Mouse (Mus musculus) cerebellum, postnatal 25 days (tissue): ENCODE data around the gene Gfod1.

Experiments used
- DNase-seq, 2 experiments: peaks; one replicate each; pipeline ENCODE4 v3.0.0; 2021; ENCODE audit warnings: mixed read lengths in 2 of 2

Gene Gfod1

DNA sequence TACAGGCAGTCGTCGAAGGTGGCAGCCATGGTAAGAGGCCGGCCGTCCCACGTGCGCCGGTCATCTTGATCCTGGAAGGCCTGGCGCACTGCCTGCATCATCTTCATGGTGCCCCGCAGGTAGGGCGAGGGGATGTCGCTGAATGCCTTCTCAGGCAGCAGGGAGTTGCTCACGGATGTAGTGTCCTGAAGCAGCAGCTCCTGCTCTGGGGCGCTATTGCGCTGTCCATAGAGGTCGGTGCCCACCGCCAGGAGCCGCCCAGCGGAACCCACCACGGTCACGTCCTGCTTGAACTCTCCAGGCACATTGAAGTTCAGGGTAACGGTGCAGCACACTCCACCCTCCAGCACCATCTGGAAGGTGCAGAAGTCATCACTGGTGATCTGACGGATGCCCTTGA is 103.5 kb downstream of the Gfod1 start:
- peak in 1 of 2 experiments; percentile 52 for DNase-seq

DNA sequence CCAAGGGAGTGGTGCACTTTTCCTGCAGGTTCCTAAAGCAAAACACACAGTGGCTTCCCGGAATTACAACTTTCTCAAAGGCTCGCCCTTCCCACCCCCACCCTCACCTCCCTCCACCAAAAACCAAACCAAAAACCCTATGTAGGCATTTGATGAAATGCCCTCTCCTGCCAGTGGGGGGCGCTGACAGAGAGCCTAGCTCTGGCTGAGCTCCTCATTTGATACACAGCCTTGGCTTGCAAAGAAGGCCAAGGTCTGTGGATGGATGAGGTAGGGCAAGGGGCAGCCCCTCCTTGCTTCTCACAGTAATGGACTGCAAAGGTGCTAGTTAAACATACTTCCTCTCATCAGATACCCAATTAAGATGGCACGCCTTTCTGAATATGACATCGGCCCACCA is 104.2 kb downstream of the Gfod1 start:
- DNase-seq = peak; percentile 67 to 79

DNA sequence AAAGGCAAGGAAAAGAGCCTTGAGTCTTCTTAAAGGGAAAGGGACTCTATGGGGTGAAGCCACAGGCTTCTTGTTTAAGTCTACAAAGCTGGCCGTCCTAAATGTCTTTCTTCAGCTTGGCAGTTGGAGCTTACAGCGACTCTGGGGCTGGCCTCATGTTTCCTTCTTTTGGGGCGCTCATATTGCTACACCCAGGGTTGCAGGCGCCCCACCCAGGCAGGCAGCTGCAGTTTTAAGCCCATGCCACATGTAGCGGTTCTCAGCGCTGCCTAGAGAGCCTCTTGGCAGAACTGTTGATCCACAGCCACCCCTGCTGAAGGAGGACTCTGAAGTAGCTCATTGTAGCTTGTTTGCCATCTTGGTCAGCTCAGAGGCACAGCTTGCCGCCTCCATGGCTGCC is 104.7 kb downstream of the Gfod1 start:
- no peak for DNase-seq

- no peak for DNase-seq
These were observed 106.8 kb downstream of the Gfod1 start for GRCm38 (mm10) chr13:43197187-43197586.

DNA sequence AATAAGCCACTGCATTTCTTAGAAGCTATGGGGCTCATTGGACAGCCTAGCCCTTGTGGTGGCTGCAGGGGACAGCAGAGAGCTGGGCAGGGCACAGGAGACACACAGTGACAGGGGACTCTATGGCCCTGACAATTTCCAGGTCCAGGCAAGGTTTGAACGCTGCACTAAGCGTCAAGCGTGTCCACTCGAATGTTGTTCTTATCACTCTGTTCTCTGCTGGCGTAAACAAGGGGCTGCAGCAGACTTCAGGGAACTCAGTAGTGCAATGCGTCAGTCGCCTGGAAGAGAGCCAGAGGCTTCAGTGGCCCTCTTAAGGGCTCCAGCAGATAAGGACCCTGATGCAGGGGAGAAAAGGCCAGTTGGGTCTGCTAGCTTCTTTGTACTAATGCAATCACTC is 108.0 kb downstream of the Gfod1 start:
- DNase-seq = peak in 1 of 2 experiments; percentile 55

DNA sequence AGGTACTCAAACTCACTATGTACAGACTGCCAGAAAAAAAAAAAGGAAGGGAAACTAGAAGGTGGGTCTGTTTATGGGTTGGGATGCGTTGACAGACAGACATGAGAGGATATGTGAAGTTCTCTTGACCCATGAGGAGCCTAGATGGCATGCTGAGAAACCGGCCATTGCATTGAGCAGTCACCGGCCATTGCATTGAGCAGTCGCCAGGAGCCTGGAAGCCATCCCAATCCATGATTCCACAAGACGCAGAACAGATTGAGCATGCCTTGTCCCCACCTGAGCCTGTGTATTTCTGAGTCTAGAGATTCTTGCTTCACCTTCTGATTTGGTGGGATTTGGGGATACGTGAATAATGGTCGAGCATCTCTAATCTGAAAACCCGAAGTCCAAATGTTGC is 110.0 kb downstream of the Gfod1 start:
- DNase-seq = peak; percentile 58 to 79

DNA sequence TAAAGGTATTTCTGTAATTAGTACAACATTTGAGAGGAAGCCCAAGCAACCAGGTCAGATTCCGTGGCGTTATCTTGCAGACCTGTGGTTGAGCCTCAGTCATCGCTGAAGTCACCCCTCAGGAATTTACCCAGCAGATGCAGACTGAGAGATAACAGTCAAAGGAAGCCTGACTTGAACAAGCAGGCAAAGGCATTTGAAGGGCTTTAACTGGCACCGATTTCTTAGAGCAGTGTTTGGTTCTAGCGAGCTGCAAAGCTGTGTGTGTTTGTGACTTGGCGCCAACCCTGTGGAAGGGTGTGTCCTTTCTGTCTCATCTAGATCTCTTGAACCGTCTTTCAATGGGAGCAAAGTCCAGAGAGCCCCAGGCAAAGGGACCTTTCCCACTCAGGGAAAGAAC is 110.7 kb downstream of the Gfod1 start:
- no peak for DNase-seq

GRCm38 (mm10) chr13:43191741-43192192 is 112.2 kb downstream of the Gfod1 start:
- DNase-seq = no peak

GRCm38 (mm10) chr13:43191290-43191689 is 112.7 kb downstream of the Gfod1 start:
- no peak for DNase-seq

- DNase-seq = no peak
These were observed 116.2 kb downstream of the Gfod1 start for GRCm38 (mm10) chr13:43187736-43188135.

DNA sequence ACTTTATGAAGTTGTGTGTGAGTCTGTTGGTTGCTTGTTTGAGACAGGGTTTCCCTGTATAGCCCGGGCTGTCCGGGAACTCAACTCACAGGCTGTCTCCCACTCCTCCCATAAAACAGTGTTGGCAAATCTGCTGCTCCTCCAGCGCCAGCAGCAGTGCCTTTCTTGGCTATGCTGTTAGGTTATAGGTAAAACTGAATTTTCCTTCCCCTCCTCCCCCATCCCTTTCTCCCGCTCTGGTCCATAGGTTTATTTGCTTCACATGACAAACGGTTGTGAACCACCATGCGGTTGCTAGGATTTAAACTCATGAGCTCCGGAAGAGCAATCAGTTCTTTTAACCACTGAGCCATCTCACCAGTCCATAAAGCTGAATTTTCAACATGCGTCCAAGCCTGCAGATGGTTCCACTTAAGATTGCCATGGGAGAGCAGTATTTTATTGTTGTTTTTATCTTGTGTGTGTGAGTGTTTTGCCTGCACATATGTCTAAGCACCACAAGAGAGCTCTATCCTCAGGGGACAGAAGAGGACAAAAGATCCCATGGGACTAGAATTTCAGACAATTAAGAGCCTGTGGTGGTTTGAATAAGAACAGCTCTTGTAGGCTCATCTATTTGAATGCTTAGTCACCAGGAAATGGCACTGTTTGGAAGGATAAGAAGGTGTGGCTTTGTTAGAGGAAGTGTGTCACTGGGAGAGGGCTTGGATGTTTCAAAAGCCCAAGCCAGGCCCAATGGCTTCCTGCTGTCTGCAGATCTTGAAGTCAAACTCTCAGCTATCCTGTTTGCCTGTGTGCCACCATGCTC is 120.5 kb downstream of the Gfod1 start:
- peak in 1 of 2 experiments; percentile 41 for DNase-seq

DNA sequence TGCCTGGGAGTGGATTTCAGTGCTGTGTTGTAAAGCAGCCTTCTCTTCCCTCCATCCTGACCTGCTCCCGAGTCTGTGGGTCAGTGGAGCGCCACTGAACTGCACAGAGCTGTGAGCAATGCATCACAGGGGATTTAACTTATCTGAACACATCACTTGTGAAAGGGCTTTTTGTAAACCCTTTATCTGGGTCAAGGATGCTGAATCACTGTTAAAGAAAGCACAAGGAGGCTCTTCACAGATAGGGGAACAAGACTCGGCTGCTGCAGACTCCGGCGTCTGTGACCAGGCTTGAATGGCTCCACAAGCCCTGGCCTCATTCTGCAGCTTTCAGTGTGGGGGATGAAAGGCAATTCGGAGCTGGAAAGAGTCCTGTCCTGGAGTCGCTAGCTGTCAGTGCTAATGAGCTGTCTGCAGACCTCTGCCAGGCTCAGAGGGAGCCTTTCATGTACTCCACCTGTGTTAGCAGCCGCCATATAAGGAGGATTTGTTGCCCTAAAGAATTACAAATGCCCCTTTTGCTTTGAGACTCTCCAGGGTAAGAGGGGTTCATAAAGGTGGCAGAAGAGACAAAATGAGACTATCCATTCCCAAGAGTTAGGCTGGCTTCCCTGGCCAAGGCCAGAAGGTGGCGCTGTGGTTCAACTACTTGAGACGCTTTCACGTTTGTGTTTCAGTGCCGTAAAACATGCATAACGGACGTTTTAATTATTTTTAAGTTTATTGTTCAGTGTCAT is 121.3 kb downstream of the Gfod1 start:
- DNase-seq = peak; percentile 87 to 92

DNA sequence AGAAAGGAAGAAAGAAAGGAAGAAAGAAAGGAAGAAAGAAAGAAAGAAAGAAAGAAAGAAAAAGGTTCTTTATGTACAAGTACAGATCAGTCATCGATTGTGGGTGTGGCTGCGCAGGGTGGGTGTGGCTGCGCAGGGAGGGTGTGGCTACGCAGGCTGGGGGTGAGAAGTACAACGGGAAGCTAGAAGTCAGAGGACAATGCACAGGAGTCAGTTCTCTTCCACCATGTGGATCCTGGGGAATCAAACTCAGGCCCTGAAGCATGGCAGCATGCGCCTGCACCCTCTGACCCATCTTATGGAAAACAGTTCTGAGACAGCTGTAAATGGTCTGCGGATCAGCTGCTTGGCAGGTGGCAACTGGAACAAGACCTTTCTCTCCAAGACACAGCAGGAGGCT is 122.9 kb downstream of the Gfod1 start:
- DNase-seq = no peak

GRCm38 (mm10) chr13:43177317-43177716 is 126.7 kb downstream of the Gfod1 start:
- DNase-seq = no peak

- DNase-seq = no peak
These were observed 127.3 kb downstream of the Gfod1 start for GRCm38 (mm10) chr13:43176676-43177075.

GRCm38 (mm10) chr13:43173262-43173661 is 130.7 kb downstream of the Gfod1 start:
- peak; percentile 85 to 88 for DNase-seq

GRCm38 (mm10) chr13:43172036-43172713 is 131.8 kb downstream of the Gfod1 start:
- DNase-seq = peak in 1 of 2 experiments; percentile 45

DNA sequence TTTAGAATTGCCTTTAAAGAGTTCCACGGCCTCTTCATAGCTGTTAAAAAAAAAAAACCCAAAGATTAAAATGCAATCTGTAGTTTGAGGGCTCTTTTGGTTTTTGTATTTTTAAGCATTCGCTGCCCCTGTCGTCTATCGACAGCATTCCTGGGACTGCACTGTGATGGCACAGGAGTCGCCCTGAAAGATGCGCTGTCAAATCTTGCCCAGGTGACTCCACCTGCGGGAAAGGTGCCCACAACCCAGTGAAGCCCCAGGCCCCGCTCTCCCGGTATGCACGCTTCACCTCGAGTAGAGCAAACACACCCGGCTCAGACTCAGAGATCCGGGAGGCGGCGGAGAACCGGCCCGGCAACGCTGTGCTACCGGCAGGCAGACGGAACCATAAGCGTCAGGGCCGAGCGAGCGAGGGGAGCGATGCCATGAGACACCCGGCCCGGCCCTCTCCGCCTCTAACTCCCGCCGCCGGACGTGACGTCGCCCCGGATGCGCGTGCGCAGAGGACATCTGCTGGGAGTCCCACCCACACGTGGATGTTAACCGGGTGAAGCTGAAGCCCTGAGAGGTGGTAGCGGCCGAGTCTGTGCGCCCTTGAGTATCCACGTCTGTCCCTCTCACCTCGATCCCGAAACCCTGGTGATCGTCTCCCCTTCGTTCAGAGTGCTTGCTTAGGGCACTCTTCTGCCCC is 132.8 kb downstream of the Gfod1 start, which contains the start of gene Tbc1d7:
Gene Tbc1d7 (minus strand): TSS at position 482 of the 691 bp plus-strand sequence.
- peak; percentile 99 for DNase-seq

DNA sequence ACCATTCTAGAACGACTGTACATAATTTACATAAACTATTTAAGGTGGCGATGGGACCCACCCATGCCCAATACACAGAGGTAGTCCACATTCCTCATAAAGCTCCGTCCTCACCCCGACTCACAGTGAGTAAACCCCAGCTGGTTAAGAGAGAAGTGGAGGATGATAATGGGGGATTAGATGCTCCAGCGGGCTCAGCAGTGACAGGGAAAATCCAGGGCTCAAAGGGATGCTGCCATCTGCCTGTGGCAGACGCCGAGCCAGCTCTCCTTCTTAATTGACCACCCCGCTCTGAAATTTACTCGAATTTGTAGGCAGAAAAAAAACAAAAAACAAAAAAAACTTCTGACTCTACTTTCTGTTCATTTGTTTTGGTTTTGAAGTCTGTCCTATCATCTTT is 136.3 kb downstream of the Gfod1 start:
- peak in 1 of 2 experiments; percentile 53 for DNase-seq

- DNase-seq = no peak
These were observed 144.5 kb downstream of the Gfod1 start for GRCm38 (mm10) chr13:43159429-43159828.

- no peak for DNase-seq
These were observed 145.7 kb downstream of the Gfod1 start for GRCm38 (mm10) chr13:43158281-43158680.

DNA sequence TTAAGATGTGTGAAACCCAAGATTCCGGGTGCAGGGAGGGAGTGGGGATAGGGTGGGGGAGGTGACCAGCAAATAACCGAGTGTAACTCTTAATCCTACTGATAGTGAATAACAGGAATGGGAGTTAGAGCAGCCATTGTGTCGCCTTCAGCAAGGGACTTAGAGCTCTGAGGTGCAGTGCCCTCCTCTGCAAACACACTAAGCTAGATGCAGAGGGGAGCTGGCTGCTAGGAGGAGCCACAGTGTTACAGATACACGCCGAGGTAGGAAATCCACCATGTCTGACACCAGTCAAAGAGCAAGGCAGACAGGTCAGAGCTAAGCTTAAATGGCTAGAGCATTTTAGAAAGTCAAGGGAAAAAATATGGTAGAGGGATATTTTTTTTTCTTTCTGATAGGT is 146.6 kb downstream of the Gfod1 start:
- no peak for DNase-seq
